Mouse (Mus musculus) lung, postnatal 0 days (tissue): Measurements from ENCODE around the gene Lcorl. TPM values are rescaled to one million over a fixed set of nuclear protein-coding genes. Genes with fewer than 3 reads are reported as not detected.

Experiments
- ATAC-seq: fragments of 200-750 bp; cut with Nextera tagmentation; 2 replicates; pipeline ENCODE4 v1.8.0; 2017; ENCODE audit warnings: moderate library complexity
- DNase-seq: peaks from one replicate; pipeline ENCODE4 v3.0.0-alpha.2; 2016; ENCODE audit warnings: low spot score
- H3K27ac ChIP-seq: fragments of 300-500 bp; sonication (generic); 2 replicates; pipeline ENCODE4 v1.5.1; 2014; ENCODE audit warnings: antibody characterized with exemption, mild to moderate bottlenecking, low read length, mixed read lengths
- H3K27me3 ChIP-seq: fragments of 300-500 bp; sonication (generic); replicated peaks from 2 replicates; pipeline ENCODE4 v1.6.1; 2014; ENCODE audit warnings: low read length, mixed read lengths; ENCODE audit not compliant: insufficient read depth
- H3K36me3 ChIP-seq: fragments of 300-500 bp; sonication (generic); 2 replicates; pipeline ENCODE4 v1.6.1; 2014; ENCODE audit warnings: low read length, mixed read lengths; ENCODE audit not compliant: insufficient read depth
- H3K4me1 ChIP-seq: fragments of 300-500 bp; sonication (generic); 2 replicates; pipeline ENCODE4 v1.6.1; 2014; ENCODE audit warnings: antibody characterized with exemption, low read depth, low read length, mixed read lengths; ENCODE audit not compliant: insufficient read depth
- H3K4me2 ChIP-seq: fragments of 300-500 bp; sonication (generic); replicated peaks from 2 replicates; pipeline ENCODE4 v1.6.1; 2014; ENCODE audit warnings: low read depth, mild to moderate bottlenecking, low read length, moderate library complexity, mixed read lengths
- H3K4me3 ChIP-seq: fragments of 300-500 bp; sonication (generic); 2 replicates; pipeline ENCODE4 v1.5.1; 2014; ENCODE audit warnings: low read depth, low read length
- H3K9ac ChIP-seq: fragments of 300-500 bp; sonication (generic); replicated peaks from 2 replicates; pipeline ENCODE4 v1.6.1; 2014; ENCODE audit warnings: low read depth, mild to moderate bottlenecking
- H3K9me3 ChIP-seq: fragments of 300-500 bp; sonication (generic); 2 replicates; pipeline ENCODE4 v1.6.1; 2016; ENCODE audit warnings: low read length, mixed read lengths
- CTCF ChIP-seq: IDR thresholded peaks from 2 replicates; pipeline ENCODE4 v1.5.1; 2016; ENCODE audit warnings: antibody characterized with exemption, mild to moderate bottlenecking
- EP300 ChIP-seq: IDR thresholded peaks from 2 replicates; pipeline ENCODE4 v1.6.1; 2016; ENCODE audit warnings: antibody characterized with exemption, mild to moderate bottlenecking, control low read depth
- WGBS: fragments of 180-500 bp; shearing (Covaris S2); extraction: QIAGEN DNeasy Blood & Tissue Kit; methylation state at CpG from one replicate; pipeline ENCODE4 v1.1.7; 2014; 5-methylcytosine and 5-hydroxymethylcytosine counted together
- polyA plus RNA-seq: library from polyadenylated mRNA; unstranded; fragments of >200 nt; fragmentation: Nextera tagmentation; extraction: Ambion mirVana; gene quantifications from 2 replicates; pipeline ENCODE4 v1.2.1, GENCODE M21; 2015

The Lcorl gene
- polyA plus RNA-seq, 1 experiment from 2014 or later: 15.1 TPM

DNA sequence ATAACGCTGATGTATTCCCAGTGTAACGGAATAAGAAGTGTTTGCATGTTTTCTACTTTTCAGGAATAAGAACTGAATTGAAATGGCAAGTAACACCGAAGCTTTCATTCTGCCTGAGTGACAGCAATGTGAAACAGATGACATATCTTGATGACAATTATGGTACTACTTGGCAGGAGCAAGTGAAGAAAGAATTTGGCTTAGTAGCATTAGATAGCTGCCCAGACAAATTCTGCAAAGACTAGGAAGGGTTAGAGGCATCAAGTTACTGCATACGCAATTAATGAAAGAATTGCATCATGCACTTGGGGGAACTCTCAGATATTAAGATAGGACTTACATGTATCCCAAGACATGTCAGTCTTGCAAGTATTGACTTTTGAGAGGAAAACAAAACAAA, 18.1 kb upstream of the Lcorl start:
- WGBS: 59% methylated on average over 4 of the region's 4 CpGs
- H3K4me3 ChIP-seq: no peak overlapping the region
- no peak overlapping the region for H3K9ac ChIP-seq
- no peaks in the 10 kb centered on the region for H3K27me3 ChIP-seq
- DNase-seq (peak; percentile 74), ATAC-seq (peak; percentile 65)
- TF ChIP-seq EP300 (no peak), CTCF (no peak)
- no peak overlapping the region for H3K27ac ChIP-seq
- no peaks in the 10 kb centered on the region for H3K4me1 ChIP-seq
- H3K36me3 ChIP-seq: no peaks in the 10 kb centered on the region
- H3K4me2 ChIP-seq: no peak overlapping the region
- H3K9me3 ChIP-seq: no peaks in the 10 kb centered on the region

DNA sequence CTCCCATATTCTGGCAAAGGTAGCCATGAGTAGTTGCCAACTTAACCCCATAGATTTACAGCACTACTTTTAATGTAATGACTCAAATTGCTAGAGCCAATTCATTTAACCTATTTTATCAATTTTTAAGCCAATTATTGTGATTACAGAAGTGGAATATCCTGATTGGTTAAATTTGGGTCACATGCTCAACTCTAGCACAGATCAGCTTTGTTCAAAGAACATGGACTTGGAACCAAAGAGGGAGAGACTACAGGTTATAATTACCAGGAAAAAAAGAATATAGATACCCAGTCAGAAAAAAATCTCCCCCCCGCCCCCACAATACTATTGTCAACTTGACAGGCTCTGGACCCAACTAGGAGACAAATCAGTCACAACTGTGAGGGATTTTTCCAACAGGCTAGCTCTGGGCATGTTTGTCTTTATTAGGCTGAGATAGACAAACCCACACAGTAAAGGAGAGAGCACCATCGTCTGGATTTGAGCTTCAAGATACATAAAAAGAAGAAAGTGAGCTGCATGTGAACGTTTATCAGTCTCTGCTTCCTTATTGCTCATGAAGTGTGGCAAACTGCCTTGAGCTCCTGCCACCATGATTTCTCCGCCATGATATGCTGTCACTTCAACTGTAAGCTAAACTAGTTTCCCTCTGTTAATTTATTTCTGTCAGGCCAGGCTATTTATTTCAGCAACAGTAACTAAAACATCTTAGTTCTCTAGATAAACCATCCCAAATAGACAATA, 17.0 kb upstream of the Lcorl start:
- Histone ChIP-seq H3K9ac (no peak overlapping the region), H3K4me2 (no peak overlapping the region)
- DNase-seq: no peak

DNA sequence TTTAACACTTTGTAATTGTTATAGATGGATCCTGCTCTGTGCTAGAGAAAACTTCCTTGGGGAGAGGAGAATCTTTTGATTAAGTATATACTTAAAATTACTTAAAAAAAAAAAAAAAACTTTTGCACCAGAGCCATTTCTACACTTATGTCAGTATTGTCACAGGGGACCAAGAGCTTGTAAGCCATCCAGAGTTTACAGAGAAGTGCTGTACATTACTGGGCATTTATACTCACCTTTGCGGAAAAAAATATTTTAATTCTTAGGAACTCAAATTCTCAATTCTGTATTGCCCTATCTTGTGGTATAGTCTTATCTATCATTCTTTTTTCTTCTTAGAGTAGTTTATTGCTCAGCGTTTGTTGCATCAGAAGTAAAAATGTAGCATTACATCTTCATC, 953 bp upstream of the Lcorl start:
- no peaks in the 10 kb centered on the region for H3K9me3 ChIP-seq
- peak overlapping the region; percentile 83; the same call in 1 of the 2 replicates for H3K4me2 ChIP-seq
- WGBS: 84% methylated on average over 2 of the region's 2 CpGs
- DNase-seq: no peak
- H3K27ac ChIP-seq: no peak overlapping the region
- ATAC-seq: no peak
- no peaks in the 10 kb centered on the region for H3K27me3 ChIP-seq
- H3K36me3 ChIP-seq: no peaks in the 10 kb centered on the region
- TF ChIP-seq EP300 (no peak), CTCF (no peak)
- H3K4me3 ChIP-seq: no peak overlapping the region
- no peaks in the 10 kb centered on the region for H3K4me1 ChIP-seq
- no peak overlapping the region for H3K9ac ChIP-seq

More for the DNA sequence above, 17.0 kb upstream of the Lcorl start:
- ATAC-seq: no peak
- Histone ChIP-seq H3K27me3 (no peaks in the 10 kb centered on the region), H3K4me3 (no peak overlapping the region), H3K4me1 (no peaks in the 10 kb centered on the region), H3K27ac (no peak overlapping the region), H3K36me3 (no peaks in the 10 kb centered on the region), H3K9me3 (no peaks in the 10 kb centered on the region)
- 67% methylated on average over 4 of the region's 4 CpGs for WGBS
- no peak for TF ChIP-seq CTCF
- TF ChIP-seq EP300: no peak

DNA sequence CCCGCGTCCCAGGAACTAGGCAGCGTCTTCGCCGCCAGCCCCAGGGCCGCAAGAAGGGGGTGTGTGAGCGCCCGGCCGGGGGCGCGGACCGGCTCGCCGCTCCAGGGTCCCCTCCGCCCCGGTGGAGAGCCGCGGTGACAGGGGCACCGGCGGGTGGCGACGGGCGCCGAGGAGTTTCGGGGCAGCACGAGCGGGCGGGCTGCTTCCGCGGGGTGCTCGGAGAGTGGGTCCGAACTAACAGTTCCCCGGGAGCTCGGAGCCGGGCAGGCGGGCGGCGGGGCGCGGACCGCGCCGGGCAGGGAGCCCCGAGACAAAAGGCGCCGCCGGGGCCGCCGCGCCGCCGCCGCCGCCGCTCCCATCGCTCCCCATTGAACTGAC, 550 bp downstream of the Lcorl start:
- Histone ChIP-seq H3K9me3 (no peaks in the 10 kb centered on the region), H3K4me1 (no peaks in the 10 kb centered on the region), H3K9ac (peak overlapping the region; percentile 78), H3K4me3 (peak overlapping the region; percentile 91), H3K36me3 (no peaks in the 10 kb centered on the region), H3K27ac (peak overlapping the region; percentile 95), H3K27me3 (no peaks in the 10 kb centered on the region), H3K4me2 (peak overlapping the region; percentile 83)
- WGBS: under 1% methylated on average over 42 of the region's 56 CpGs
- ATAC-seq (no peak; the same call in none of the 2 replicates), DNase-seq (no peak)
- TF ChIP-seq EP300 (no peak), CTCF (no peak)

DNA sequence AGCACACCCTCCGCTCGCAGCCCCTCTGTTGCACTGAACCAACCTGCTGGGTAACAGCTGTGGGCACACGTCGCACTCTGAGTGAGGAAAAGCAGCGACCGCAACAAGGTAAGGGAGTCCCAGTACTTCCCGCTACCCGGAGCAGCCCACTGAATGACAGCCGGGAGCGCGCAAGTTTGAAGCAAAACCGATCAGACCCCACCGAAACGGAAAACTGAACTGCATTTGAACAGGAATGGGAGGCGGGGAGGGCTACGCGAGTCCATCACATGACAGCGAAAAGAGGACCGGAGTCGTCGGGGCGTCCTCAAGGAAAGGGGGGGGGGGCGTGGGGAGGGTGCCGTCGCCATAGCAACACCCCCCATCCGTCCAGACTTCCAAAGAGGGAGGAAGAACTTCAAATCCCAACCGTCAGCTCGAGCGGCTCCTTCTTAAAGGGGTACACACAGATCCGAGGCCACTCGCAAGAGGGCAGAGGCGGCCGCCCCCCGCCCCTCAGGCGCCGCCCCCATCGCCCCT, 1.1 kb downstream of the Lcorl start:
- Histone ChIP-seq H3K9me3 (no peaks in the 10 kb centered on the region), H3K36me3 (no peaks in the 10 kb centered on the region), H3K27ac (peak overlapping the region; percentile 95), H3K4me1 (no peaks in the 10 kb centered on the region), H3K4me3 (peak overlapping the region; percentile 91), H3K4me2 (peak overlapping the region; percentile 83), H3K27me3 (no peaks in the 10 kb centered on the region), H3K9ac (peak overlapping the region; percentile 78)
- peak; percentile 87 for DNase-seq
- WGBS: under 1% methylated on average over 26 of the region's 37 CpGs
- TF ChIP-seq EP300 (no peak), CTCF (no peak)
- peak; percentile 16 for ATAC-seq

DNA sequence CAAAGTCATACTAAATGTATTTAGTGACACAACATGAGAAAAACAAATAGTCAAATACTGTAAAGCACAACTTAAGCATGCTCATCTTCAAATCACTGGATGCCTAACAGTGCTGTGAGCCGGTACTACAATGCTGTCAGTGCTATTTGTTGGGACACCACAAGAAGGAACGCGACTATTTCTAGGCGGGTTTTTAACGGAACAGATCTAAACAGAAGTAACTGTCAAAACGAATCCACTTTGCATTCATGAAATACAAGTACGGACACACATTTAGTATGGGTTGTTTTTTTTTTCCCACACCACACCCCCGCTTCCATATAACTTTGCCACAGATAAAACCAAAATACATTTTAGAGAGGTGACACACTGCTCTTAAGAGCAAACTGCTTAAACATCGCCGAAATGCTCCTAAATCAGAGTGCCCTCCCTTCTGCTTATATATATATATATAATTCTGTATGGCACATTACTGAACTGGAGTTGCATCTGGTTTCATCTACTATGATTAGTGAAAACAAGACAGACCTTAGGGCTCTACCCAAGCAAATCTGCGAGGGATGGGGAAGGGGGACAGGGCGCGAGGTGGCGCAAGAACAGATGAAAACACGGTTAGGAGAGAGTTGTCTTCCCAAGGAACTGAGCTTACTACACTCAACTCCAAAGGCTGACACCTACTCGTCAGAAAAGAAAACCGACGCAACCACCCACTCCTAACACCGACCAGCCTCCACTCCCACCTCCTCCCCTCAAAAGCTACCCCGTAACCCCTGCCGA, 1.7 kb downstream of the Lcorl start:
- peak overlapping the region; percentile 91 for H3K4me3 ChIP-seq
- H3K36me3 ChIP-seq: no peaks in the 10 kb centered on the region
- no peaks in the 10 kb centered on the region for H3K4me1 ChIP-seq
- H3K9me3 ChIP-seq: no peaks in the 10 kb centered on the region
- peak overlapping the region; percentile 78; the same call in 1 of the 2 replicates for H3K9ac ChIP-seq
- TF ChIP-seq EP300 (no peak), CTCF (peak; percentile 57)
- DNase-seq (peak; percentile 66), ATAC-seq (no peak)
- H3K4me2 ChIP-seq: peak overlapping the region; percentile 83
- H3K27ac ChIP-seq: peak overlapping the region; percentile 95
- no peaks in the 10 kb centered on the region for H3K27me3 ChIP-seq
- 10% methylated on average over 21 of the region's 21 CpGs for WGBS
